Mouse (Mus musculus) testis, adult 2 months (tissue): ENCODE measurements around the gene Il1b.

Experiments used
- CTCF ChIP-seq: fragments of 200-500 bp; IDR thresholded peaks from 2 replicates; pipeline ENCODE4 v1.5.1; 2012; ENCODE audit warnings: low read depth, mild to moderate bottlenecking, inconsistent platforms, low read length, moderate library complexity; ENCODE audit not compliant: control insufficient read depth, insufficient read depth, insufficient replicate concordance
- POLR2A ChIP-seq: fragments of 200-500 bp; IDR thresholded peaks from 2 replicates; pipeline ENCODE4 v1.6.1; 2012; ENCODE audit warnings: low read depth, mild to moderate bottlenecking, inconsistent platforms, low read length, moderate library complexity; ENCODE audit not compliant: control insufficient read depth

- TF ChIP-seq POLR2A, result no peak
- no peak for TF ChIP-seq CTCF
Observed at GRCm38 (mm10) chr2:129360197-129360596, 10.7 kb downstream of the Il1b start.
